9 mouse cellular contexts compared by ENCODE assay signal in the genomic region with DNA sequence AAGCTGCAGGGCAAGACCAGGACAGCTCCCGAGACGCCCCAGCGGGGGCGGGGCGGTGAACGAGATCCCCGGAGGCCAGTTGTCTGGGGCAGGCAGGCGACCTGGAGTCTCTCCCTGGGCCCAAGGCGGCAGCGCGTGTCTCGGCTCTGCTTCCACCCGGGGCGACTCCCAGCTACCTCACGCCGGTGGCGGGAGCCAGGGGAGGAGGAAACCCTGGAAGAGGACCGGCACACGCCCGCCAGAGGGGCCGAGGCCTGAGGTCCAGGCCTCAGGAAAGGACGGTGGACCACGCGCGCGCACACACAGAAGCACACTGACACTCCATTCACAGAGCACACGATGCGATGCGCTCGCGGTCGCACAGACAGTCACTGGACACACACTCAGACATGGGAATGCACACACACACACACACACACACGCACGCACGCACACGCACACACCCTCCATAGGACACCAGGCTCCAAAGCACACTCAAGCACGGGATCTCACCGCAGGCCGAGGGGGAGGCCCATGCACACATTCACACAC. TPM values are rescaled to one million over a fixed set of nuclear protein-coding genes. Genes with fewer than 3 reads are reported as not detected.
A peak's percentile ranks its signal among the peaks of the same experiment; 100 is the strongest.
DNase-seq lines count a peak whose midpoint lies in the region; ATAC-seq lines count a peak whose summit lies in the region.
"Had no signal": no experiment of that assay in that cellular context is flagged by ENCODE, and none has a peak within 500 bp of the region (broad histone marks: within the 10 kb centered on the region; RNA-seq: fewer than 3 reads in every experiment).

No protein-coding gene starts in this region.

- peaks cover 79% of the 10 kb centered on the region for H3K27me3 ChIP-seq in erythroblast, embryonic 14.5 days (ENCODE audit: control insufficient read depth)
- peaks cover 42% of the 10 kb centered on the region for H3K27me3 ChIP-seq in lung, embryonic 15.5 days
- 0 out of 2 replicates have a peak, but pooled peaks cover 4% of the 10 kb centered on the region for H3K27me3 ChIP-seq in stomach, embryonic 14.5 days (ENCODE audit: control insufficient read depth, insufficient read depth, low read length)

- H3K4me3 ChIP-seq in erythroblast, embryonic 14.5 days (replicated peaks), result peak overlapping the region; percentile 69
- peak overlapping the region; percentile 70 for H3K4me3 ChIP-seq in lung, embryonic 15.5 days
- H3K4me3 ChIP-seq in stomach, embryonic 14.5 days (ENCODE audit: low read depth, low read length), result peak overlapping the region; percentile 50

- no peaks in the 10 kb centered on the region for H3K36me3 ChIP-seq in erythroblast, embryonic 14.5 days (ENCODE audit: control insufficient read depth)
- H3K36me3 ChIP-seq in lung, embryonic 15.5 days, result no peaks in the 10 kb centered on the region
- no peaks in the 10 kb centered on the region for H3K36me3 ChIP-seq in stomach, embryonic 14.5 days (ENCODE audit: control insufficient read depth, insufficient read depth, low read length)

- peaks cover 61% of the 10 kb centered on the region for H3K4me1 ChIP-seq in erythroblast, embryonic 14.5 days (ENCODE audit: control insufficient read depth)
- H3K4me1 ChIP-seq in lung, embryonic 15.5 days, result peaks cover 30% of the 10 kb centered on the region
- 0 out of 2 replicates have a peak, but pooled peaks cover 4% of the 10 kb centered on the region for H3K4me1 ChIP-seq in stomach, embryonic 14.5 days (ENCODE audit: control insufficient read depth, insufficient read depth, low read length)

- WGBS in lung, embryonic 15.5 days, result 1% methylated on average over 34 of the region's 39 CpGs
- 3% methylated on average over 38 of the region's 39 CpGs for WGBS in stomach, embryonic 14.5 days

- H3K9ac ChIP-seq in lung, embryonic 15.5 days, result peak overlapping the region; percentile 79
- H3K9ac ChIP-seq in stomach, embryonic 14.5 days (replicated peaks; ENCODE audit: low read depth, low read length), result peak overlapping the region; percentile 70; the same call in 1 of the 2 replicates

- no peak for ATAC-seq in erythroblast, adult 5-6 weeks (replicated peaks; ENCODE audit: low FRiP score, poor library complexity, severe bottlenecking)
- ATAC-seq in lung, embryonic 15.5 days (ENCODE audit: borderline replicate concordance, extremely low read depth, low FRiP score, low TSS enrichment), result peak; percentile 33; the same call in 1 of the 2 replicates
- ATAC-seq in stomach, embryonic 14.5 days (ENCODE audit: insufficient number of reproducible peaks, insufficient read depth, low FRiP score, low read depth), result no peak

- no peak overlapping the region for H3K27ac ChIP-seq in lung, embryonic 15.5 days
- no peak overlapping the region for H3K27ac ChIP-seq in stomach, embryonic 14.5 days (ENCODE audit: low read length)
- H3K27ac ChIP-seq: macrophage had no signal

- DNase-seq in cerebellum, postnatal 25 days, result peak; percentile 49 to 53
- peak; percentile 70 to 71 for DNase-seq in heart, adult 18-20 months
- peak; percentile 60 for DNase-seq in kidney, adult 18-20 months
- no peak for DNase-seq in layer of hippocampus, postnatal 36 days

- peaks cover 11% of the 10 kb centered on the region; the same call in 1 of the 2 replicates for H3K9me3 ChIP-seq in erythroblast, embryonic 14.5 days (ENCODE audit: control insufficient read depth, low read length)
- H3K9me3 ChIP-seq in lung, embryonic 15.5 days, result no peaks in the 10 kb centered on the region
- no peaks in the 10 kb centered on the region for H3K9me3 ChIP-seq in stomach, embryonic 14.5 days (ENCODE audit: control insufficient read depth, low read depth, low read length)

- peak overlapping the region; percentile 97 for H3K4me2 ChIP-seq in lung, embryonic 15.5 days
- peak overlapping the region; percentile 97 for H3K4me2 ChIP-seq in stomach, embryonic 14.5 days (replicated peaks; ENCODE audit: low read depth, low read length)

RNA-seq across cellular contexts. Expression of a gene that starts 1.7 kb away (rescaled TPM):
- polyA plus RNA-seq in erythroblast, embryonic 14.5 days (2012), result 0.50 and 0.55 TPM in 2 replicates
- 0.19 and 5.9 TPM in 2 replicates for total RNA-seq in erythroblast, adult 5-6 weeks (2015; ENCODE audit: low replicate concordance)
- total RNA-seq in erythroblast, adult 5-6 weeks (2017; ENCODE audit: low replicate concordance), result 0.56 and 3.2 TPM in 2 replicates
- total RNA-seq in heart, adult 18-20 months (2021), result 1 to 10 TPM; 4.6 to 9.5 TPM
- 11.7 and 15.9 TPM in 2 replicates for polyA plus RNA-seq in lung, embryonic 15.5 days (2015; fragmentation: Nextera tagmentation; extraction: Ambion mirVana)
- 16.1 and 18.0 TPM in 2 replicates for polyA plus RNA-seq in stomach, embryonic 14.5 days (2014; fragmentation: Nextera tagmentation; extraction: Ambion mirVana)
- total RNA-seq in layer of hippocampus, postnatal 36 days (2021), result 100 to 1,000 TPM in 1 of 2 experiments, 10 to 100 TPM in 1; 89.3 to 104 TPM

RNA-seq across cellular contexts. Expression of a gene that starts 6.9 kb away (rescaled TPM):
- 1.8 and 2.4 TPM in 2 replicates for polyA plus RNA-seq in erythroblast, embryonic 14.5 days (2012)
- 6.7 and 11.1 TPM in 2 replicates for total RNA-seq in erythroblast, adult 5-6 weeks (2015; ENCODE audit: low replicate concordance)
- total RNA-seq in erythroblast, adult 5-6 weeks (2017; ENCODE audit: low replicate concordance), result 6.4 and 10.3 TPM in 2 replicates
- 10 to 100 TPM; 25.0 to 32.3 TPM for total RNA-seq in heart, adult 18-20 months (2021)
- 45.9 and 47.6 TPM in 2 replicates for polyA plus RNA-seq in lung, embryonic 15.5 days (2015; fragmentation: Nextera tagmentation; extraction: Ambion mirVana)
- polyA plus RNA-seq in stomach, embryonic 14.5 days (2014; fragmentation: Nextera tagmentation; extraction: Ambion mirVana), result 47.6 and 48.6 TPM in 2 replicates
- 10 to 100 TPM; 29.9 to 34.9 TPM for total RNA-seq in layer of hippocampus, postnatal 36 days (2021)

RNA-seq across cellular contexts. Expression of a gene that starts 37.0 kb away (rescaled TPM):
- 37.6 and 42.6 TPM in 2 replicates for polyA plus RNA-seq in erythroblast, embryonic 14.5 days (2012)
- total RNA-seq in erythroblast, adult 5-6 weeks (2015; ENCODE audit: low replicate concordance), result 20.9 and 23.6 TPM in 2 replicates
- total RNA-seq in erythroblast, adult 5-6 weeks (2017; ENCODE audit: low replicate concordance), result 45.2 and 61.6 TPM in 2 replicates
- total RNA-seq in heart, adult 18-20 months (2021), result 10 to 100 TPM; 31.2 to 32.9 TPM
- 117 and 119 TPM in 2 replicates for polyA plus RNA-seq in lung, embryonic 15.5 days (2015; fragmentation: Nextera tagmentation; extraction: Ambion mirVana)
- 95.3 and 104 TPM in 2 replicates for polyA plus RNA-seq in stomach, embryonic 14.5 days (2014; fragmentation: Nextera tagmentation; extraction: Ambion mirVana)
- total RNA-seq in layer of hippocampus, postnatal 36 days (2021), result 10 to 100 TPM; 67.8 to 74.8 TPM

Comparison
In these comparisons a context has a peak if more than half of its experiments do, and no peak if none do; other contexts are left out.
1. DNase-seq: peak in cerebellum, postnatal 25 days (2 of 2), heart, adult 18-20 months (2 of 2) and kidney, adult 18-20 months (single experiment); none in layer of hippocampus, postnatal 36 days (0 of 2).
2. RNA of a gene that starts 1.7 kb away (total RNA-seq): 89.3 to 104 TPM in layer of hippocampus, postnatal 36 days; 4.6 to 9.5 TPM in heart, adult 18-20 months and 0.19 to 5.9 TPM in erythroblast, adult 5-6 weeks; every median in the first group is over 4 times any median in the second.
3. Peak in every context shown above with its lines, with median percentiles within 50 percentile points of each other: H3K4me3 ChIP-seq.